Mouse (Mus musculus) heart, embryonic 16.5 days (tissue): ENCODE measurements around the gene Ehd2. TPM values are rescaled to one million over a fixed set of nuclear protein-coding genes. Genes with fewer than 3 reads are reported as not detected.
A peak's percentile ranks its signal among the peaks of the same experiment; 100 is the strongest.

Experiments used
- ATAC-seq: fragments of 200-750 bp; cut with Nextera tagmentation; replicated peaks from 2 replicates; pipeline ENCODE4 v1.8.0; 2017; ENCODE audit warnings: moderate number of reproducible peaks; ENCODE audit not compliant: insufficient read depth, low FRiP score; ENCODE audit errors: extremely low read depth
- H3K27ac ChIP-seq: fragments of 300-500 bp; sonication (generic); 2 replicates; pipeline ENCODE4 v1.5.1; 2014; ENCODE audit warnings: mild to moderate bottlenecking, low read length, control low read depth, moderate library complexity
- H3K27me3 ChIP-seq: fragments of 300-500 bp; sonication (generic); 2 replicates; pipeline ENCODE4 v1.6.1; 2014; ENCODE audit warnings: low read length, mixed read lengths; ENCODE audit not compliant: control insufficient read depth, insufficient read depth
- H3K36me3 ChIP-seq: fragments of 300-500 bp; sonication (generic); 2 replicates; pipeline ENCODE4 v1.6.1; 2014; ENCODE audit not compliant: control insufficient read depth, insufficient read depth
- H3K4me1 ChIP-seq: fragments of 300-500 bp; sonication (generic); 2 replicates; pipeline ENCODE4 v1.6.1; 2014; ENCODE audit warnings: low read length, mixed read lengths; ENCODE audit not compliant: control insufficient read depth, insufficient read depth
- H3K4me2 ChIP-seq: fragments of 300-500 bp; sonication (generic); 2 replicates; pipeline ENCODE4 v1.6.1; 2014; ENCODE audit warnings: low read depth, mild to moderate bottlenecking, control low read depth, low read length
- H3K4me3 ChIP-seq: fragments of 300-500 bp; sonication (generic); 2 replicates; pipeline ENCODE4 v1.5.1; 2014; ENCODE audit warnings: mild to moderate bottlenecking, control low read depth, low read length
- H3K9ac ChIP-seq: fragments of 300-500 bp; sonication (generic); 2 replicates; pipeline ENCODE4 v1.6.1; 2014; ENCODE audit warnings: low read length, control low read depth
- H3K9me3 ChIP-seq: fragments of 300-500 bp; sonication (generic); replicated peaks from 2 replicates; pipeline ENCODE4 v1.6.1; 2016; ENCODE audit warnings: low read length; ENCODE audit not compliant: control insufficient read depth
- WGBS: fragments of 180-500 bp; shearing (Covaris S2); extraction: QIAGEN DNeasy Blood & Tissue Kit; methylation state at CpG from one replicate; pipeline ENCODE4 v1.1.7; 2014; 5-methylcytosine and 5-hydroxymethylcytosine counted together
- polyA plus RNA-seq: library from polyadenylated mRNA; unstranded; fragments of >200 nt; fragmentation: Nextera tagmentation; extraction: Ambion mirVana; gene quantifications from 2 replicates; pipeline ENCODE4 v1.2.1, GENCODE M21; 2015

Ehd2 gene
- polyA plus RNA-seq, 1 experiment from 2014 or later = 61.8 TPM

GRCm38 (mm10) chr7:15982729-15983407 lies 15.5 kb upstream of the Ehd2 start:
- H3K4me2 ChIP-seq = no peak overlapping the region
- H3K4me1 ChIP-seq = peaks cover 28% of the 10 kb centered on the region
- no peak for ATAC-seq
- H3K36me3 ChIP-seq = peaks cover 19% of the 10 kb centered on the region
- H3K4me3 ChIP-seq = no peak overlapping the region
- H3K9me3 ChIP-seq = no peaks in the 10 kb centered on the region
- no peak overlapping the region; the same call in 1 of the 2 replicates for H3K9ac ChIP-seq
- H3K27me3 ChIP-seq = no peaks in the 10 kb centered on the region
- H3K27ac ChIP-seq = no peak overlapping the region
- WGBS = 32% methylated on average over 4 of the region's 4 CpGs

- H3K4me1 ChIP-seq = peaks cover 28% of the 10 kb centered on the region
- H3K9me3 ChIP-seq = no peaks in the 10 kb centered on the region
- H3K4me2 ChIP-seq = no peak overlapping the region
- peaks cover 13% of the 10 kb centered on the region for H3K36me3 ChIP-seq
- H3K27me3 ChIP-seq = no peaks in the 10 kb centered on the region
- no peak overlapping the region for H3K4me3 ChIP-seq
- H3K27ac ChIP-seq = peak overlapping the region; percentile 88
- H3K9ac ChIP-seq = peak overlapping the region; percentile 1
- ATAC-seq = peak; percentile 64
- 54% methylated on average over 4 of the region's 4 CpGs for WGBS
These were observed 14.2 kb upstream of the Ehd2 start for GRCm38 (mm10) chr7:15981538-15981937.

DNA sequence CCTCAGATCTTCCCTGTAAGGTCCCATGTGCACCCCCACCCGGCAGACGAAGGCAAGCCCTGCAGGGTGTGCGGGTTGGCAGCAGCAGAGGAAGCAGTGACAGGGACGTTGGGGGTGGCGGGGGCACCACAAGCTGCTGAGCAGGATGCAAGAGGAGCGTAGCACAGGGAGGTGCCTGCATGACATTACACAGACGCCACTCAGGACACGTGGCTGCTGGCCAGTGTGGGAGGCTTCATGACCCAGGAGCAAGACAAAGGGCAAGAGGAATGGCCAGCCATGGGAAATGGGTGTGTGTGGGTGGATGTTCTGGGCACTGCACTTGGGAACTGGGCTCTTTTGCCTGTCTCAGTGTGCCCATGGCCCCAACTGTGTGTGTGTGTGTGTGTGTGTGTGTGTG lies 12.9 kb upstream of the Ehd2 start:
- H3K4me2 ChIP-seq = no peak overlapping the region
- H3K27me3 ChIP-seq = no peaks in the 10 kb centered on the region
- H3K9ac ChIP-seq = no peak overlapping the region
- 0 out of 2 replicates have a peak overlapping the region, but pooled peaks have one; percentile 88 for H3K27ac ChIP-seq
- no peak overlapping the region for H3K4me3 ChIP-seq
- H3K36me3 ChIP-seq = peaks cover 13% of the 10 kb centered on the region
- peaks cover 28% of the 10 kb centered on the region for H3K4me1 ChIP-seq
- 32% methylated on average over 8 of the region's 8 CpGs for WGBS
- H3K9me3 ChIP-seq = no peaks in the 10 kb centered on the region
- ATAC-seq = peak; percentile 66

DNA sequence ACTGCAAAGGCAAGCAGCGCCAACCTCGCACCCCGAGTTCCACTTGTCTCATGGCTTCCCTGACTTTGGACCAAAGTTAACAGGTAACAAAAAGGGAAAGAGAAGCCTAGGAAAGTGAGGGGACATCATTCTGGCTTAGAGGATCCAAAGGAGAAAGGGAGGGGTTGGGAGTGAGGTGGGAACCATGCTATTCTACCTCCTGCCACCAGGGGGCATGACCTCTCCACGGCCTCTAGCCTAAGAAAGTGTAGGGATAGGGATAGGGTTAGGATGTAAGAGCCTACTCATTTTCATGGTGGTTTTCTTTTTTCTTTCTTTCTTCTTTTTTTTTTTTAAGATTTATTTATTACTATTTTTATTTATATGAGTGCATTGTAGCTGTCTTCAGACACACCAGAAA lies 8.5 kb upstream of the Ehd2 start:
- no peak for ATAC-seq
- H3K27ac ChIP-seq = no peak overlapping the region
- WGBS = 70% methylated on average over 4 of the region's 4 CpGs
- no peak overlapping the region for H3K4me2 ChIP-seq
- no peaks in the 10 kb centered on the region for H3K9me3 ChIP-seq
- H3K4me3 ChIP-seq = no peak overlapping the region
- H3K36me3 ChIP-seq = peaks cover 29% of the 10 kb centered on the region
- no peaks in the 10 kb centered on the region for H3K27me3 ChIP-seq
- no peak overlapping the region for H3K9ac ChIP-seq
- peaks cover 12% of the 10 kb centered on the region for H3K4me1 ChIP-seq

- no peak for ATAC-seq
- H3K4me2 ChIP-seq = no peak overlapping the region
- H3K4me3 ChIP-seq = no peak overlapping the region
- no peaks in the 10 kb centered on the region for H3K27me3 ChIP-seq
- H3K27ac ChIP-seq = no peak overlapping the region
- peaks cover 30% of the 10 kb centered on the region for H3K36me3 ChIP-seq
- H3K4me1 ChIP-seq = peaks cover 8% of the 10 kb centered on the region
- 91% methylated on average over 10 of the region's 10 CpGs for WGBS
- no peak overlapping the region for H3K9ac ChIP-seq
- H3K9me3 ChIP-seq = no peaks in the 10 kb centered on the region
These were observed 8.1 kb upstream of the Ehd2 start for GRCm38 (mm10) chr7:15975451-15975850.

DNA sequence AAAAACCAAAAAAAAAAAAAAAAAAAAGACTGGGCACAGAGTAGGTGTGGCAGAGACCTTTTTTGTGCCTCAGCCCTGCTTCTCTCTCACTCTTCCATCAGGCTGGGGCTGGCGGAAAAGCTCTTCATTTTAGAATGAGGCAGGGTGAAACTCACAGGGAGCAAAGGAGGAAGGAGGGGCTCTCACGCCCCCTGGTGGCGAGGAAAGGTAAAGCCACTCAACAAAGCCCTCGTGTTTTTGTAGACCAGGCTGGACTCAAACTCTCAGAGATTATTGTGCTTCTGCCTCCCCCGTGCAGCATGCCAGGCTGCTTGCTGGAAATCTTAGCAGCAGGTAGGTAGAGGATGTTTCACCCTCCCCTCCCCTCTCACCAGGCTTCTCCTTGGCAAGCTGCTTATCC lies 7.3 kb upstream of the Ehd2 start:
- no peak for ATAC-seq
- H3K27me3 ChIP-seq = no peaks in the 10 kb centered on the region
- 0 out of 2 replicates have a peak, but pooled peaks cover 2% of the 10 kb centered on the region for H3K9me3 ChIP-seq
- H3K4me2 ChIP-seq = no peak overlapping the region
- H3K36me3 ChIP-seq = peaks cover 32% of the 10 kb centered on the region
- H3K27ac ChIP-seq = no peak overlapping the region
- peaks cover under 1% of the 10 kb centered on the region for H3K4me1 ChIP-seq
- 44% methylated on average over 5 of the region's 5 CpGs for WGBS
- no peak overlapping the region for H3K9ac ChIP-seq
- H3K4me3 ChIP-seq = no peak overlapping the region

GRCm38 (mm10) chr7:15972247-15972646 lies 4.9 kb upstream of the Ehd2 start:
- H3K36me3 ChIP-seq = peaks cover 25% of the 10 kb centered on the region
- 78% methylated on average over 25 of the region's 25 CpGs for WGBS
- no peak overlapping the region for H3K4me2 ChIP-seq
- ATAC-seq = no peak
- 0 out of 2 replicates have a peak, but pooled peaks cover 2% of the 10 kb centered on the region for H3K9me3 ChIP-seq
- H3K4me1 ChIP-seq = no peaks in the 10 kb centered on the region
- no peak overlapping the region for H3K27ac ChIP-seq
- H3K27me3 ChIP-seq = no peaks in the 10 kb centered on the region
- H3K4me3 ChIP-seq = no peak overlapping the region
- H3K9ac ChIP-seq = no peak overlapping the region

- no peak overlapping the region for H3K4me3 ChIP-seq
- H3K36me3 ChIP-seq = peaks cover 25% of the 10 kb centered on the region
- H3K27me3 ChIP-seq = no peaks in the 10 kb centered on the region
- H3K4me2 ChIP-seq = no peak overlapping the region
- no peak overlapping the region for H3K27ac ChIP-seq
- H3K4me1 ChIP-seq = peaks cover 5% of the 10 kb centered on the region
- no peak for ATAC-seq
- 0 out of 2 replicates have a peak, but pooled peaks cover 2% of the 10 kb centered on the region for H3K9me3 ChIP-seq
- 79% methylated on average over 3 of the region's 3 CpGs for WGBS
- H3K9ac ChIP-seq = no peak overlapping the region
These were observed 2.3 kb upstream of the Ehd2 start for GRCm38 (mm10) chr7:15969674-15970073.

DNA sequence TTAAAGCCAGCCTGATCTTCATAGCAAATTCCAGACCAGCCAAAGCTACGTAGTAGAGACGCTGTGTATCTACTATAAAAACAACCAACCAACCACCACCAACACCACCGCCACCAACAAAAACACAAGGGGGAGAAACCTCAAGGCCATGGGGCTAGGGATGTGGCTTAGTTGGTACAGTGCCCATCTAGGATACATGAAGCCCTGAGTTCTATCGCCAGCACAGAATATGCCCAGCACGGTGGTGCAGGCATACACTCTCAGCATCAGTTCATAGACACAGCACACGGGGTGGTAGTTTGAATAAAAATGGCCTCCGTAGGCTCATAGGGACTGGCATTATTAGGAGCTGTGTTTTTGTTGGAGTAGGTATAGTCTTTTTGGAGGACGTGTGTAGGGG lies 955 bp upstream of the Ehd2 start:
- no peak for ATAC-seq
- Histone ChIP-seq H3K4me3 (no peak overlapping the region), H3K4me1 (peaks cover 14% of the 10 kb centered on the region), H3K9me3 (0 out of 2 replicates have a peak, but pooled peaks cover 2% of the 10 kb centered on the region), H3K36me3 (peaks cover 17% of the 10 kb centered on the region), H3K27me3 (no peaks in the 10 kb centered on the region), H3K9ac (no peak overlapping the region), H3K27ac (no peak overlapping the region), H3K4me2 (no peak overlapping the region)
- 82% methylated on average over 8 of the region's 8 CpGs for WGBS
